Mouse (Mus musculus) forebrain, embryonic 14.5 days (tissue): Measurements from ENCODE around the gene Fmnl3. TPM values are rescaled to one million over a fixed set of nuclear protein-coding genes. Genes with fewer than 3 reads are reported as not detected.

Experiments
- ATAC-seq: fragments of 200-750 bp; cut with Nextera tagmentation; 2 replicates; pipeline ENCODE4 v1.8.0; 2017; ENCODE audit warnings: mild to moderate bottlenecking, moderate library complexity
- DNase-seq: peaks from one replicate; pipeline ENCODE4 v3.0.0-alpha.2; 2015; ENCODE audit warnings: low spot score
- H3K27ac ChIP-seq: fragments of 300-500 bp; sonication (generic); 2 replicates; pipeline ENCODE4 v1.5.1; 2014; ENCODE audit warnings: low read depth, mild to moderate bottlenecking, control low read depth, low read length, moderate library complexity
- H3K27me3 ChIP-seq: fragments of 300-500 bp; sonication (generic); replicated peaks from 2 replicates; pipeline ENCODE4 v1.6.1; 2014; ENCODE audit warnings: low read length, control low read depth, mixed read lengths; ENCODE audit not compliant: control insufficient read depth, insufficient read depth
- H3K36me3 ChIP-seq: fragments of 300-500 bp; sonication (generic); 2 replicates; pipeline ENCODE4 v1.6.1; 2014; ENCODE audit warnings: low read length, control low read depth; ENCODE audit not compliant: control insufficient read depth, insufficient read depth
- H3K4me1 ChIP-seq: fragments of 300-500 bp; sonication (generic); 2 replicates; pipeline ENCODE4 v1.6.1; 2014; ENCODE audit warnings: antibody characterized with exemption, low read length, control low read depth; ENCODE audit not compliant: control insufficient read depth, insufficient read depth
- H3K4me2 ChIP-seq: fragments of 300-500 bp; sonication (generic); 2 replicates; pipeline ENCODE4 v1.6.1; 2014; ENCODE audit warnings: mild to moderate bottlenecking, control low read depth, low read length
- H3K4me3 ChIP-seq: fragments of 300-500 bp; sonication (generic); 2 replicates; pipeline ENCODE4 v1.5.1; 2014; ENCODE audit warnings: low read depth, low read length, control low read depth
- H3K9ac ChIP-seq: fragments of 300-500 bp; sonication (generic); 2 replicates; pipeline ENCODE4 v1.6.1; 2014; ENCODE audit warnings: mild to moderate bottlenecking, low read length, control low read depth, moderate library complexity
- H3K9me3 ChIP-seq: fragments of 300-500 bp; sonication (generic); replicated peaks from 2 replicates; pipeline ENCODE4 v1.6.1; 2016; ENCODE audit warnings: low read length, control low read depth, mixed read lengths; ENCODE audit not compliant: control insufficient read depth
- WGBS: fragments of 180-500 bp; shearing (Covaris S2); extraction: QIAGEN DNeasy Blood & Tissue Kit; methylation state at CpG from one replicate; pipeline ENCODE4 v1.1.7; 2014; 5-methylcytosine and 5-hydroxymethylcytosine counted together
- polyA plus RNA-seq: library from polyadenylated mRNA; unstranded; fragments of >200 nt; fragmentation: Nextera tagmentation; extraction: Ambion mirVana; gene quantifications from 2 replicates; pipeline ENCODE4 v1.2.1, GENCODE M21; 2014

Gene Fmnl3
- polyA plus RNA-seq, 1 experiment from 2014 or later: 3.9 TPM

- under 1% methylated on average over 10 of the region's 17 CpGs for WGBS
Observed at GRCm38 (mm10) chr15:99295484-99295981, 74.7 kb downstream of the Fmnl3 start, which contains the start of gene Fam186b. Gene Fam186b (minus strand): TSS chr15:99295888.

DNA sequence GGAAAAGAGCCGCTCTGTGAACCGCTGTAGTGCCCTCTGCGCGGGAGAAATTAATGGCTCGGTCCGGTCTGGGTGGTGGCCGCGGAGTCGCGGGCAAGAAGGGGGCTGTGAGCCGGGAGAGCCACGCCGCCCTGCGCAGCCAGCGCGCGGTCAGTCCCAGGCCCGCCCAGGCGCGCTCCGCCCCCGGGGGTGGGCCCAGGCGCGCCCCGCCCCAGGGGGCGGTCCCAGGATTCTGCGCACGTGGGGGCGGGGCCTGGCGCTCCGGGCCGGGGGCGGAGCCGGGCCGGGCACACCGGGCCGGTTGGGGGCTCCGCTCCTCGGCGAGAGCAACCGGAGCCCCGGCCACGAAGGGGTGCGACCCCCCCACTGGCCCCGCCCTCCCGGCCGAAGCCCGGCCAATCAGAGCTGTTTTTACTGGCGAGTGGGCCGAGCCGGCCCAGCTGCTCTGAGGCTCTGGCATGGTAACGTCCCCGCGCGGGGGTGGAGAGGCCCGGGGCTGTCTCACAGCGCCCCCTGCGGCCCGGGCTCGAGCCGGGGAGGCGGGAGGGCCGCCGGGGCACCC lies 75.4 kb downstream of the Fmnl3 start, which contains the start of gene Prpf40b:
Gene Prpf40b (plus strand): TSS at position 275 of the 562 bp plus-strand sequence.
- H3K9ac ChIP-seq: peak within 1 kb of the TSS; percentile 81
- H3K36me3 ChIP-seq: no peaks in the 10 kb centered on the region
- ATAC-seq (peak; percentile 96), DNase-seq (peak; percentile 95)
- 0 out of 2 replicates have a peak, but pooled peaks cover 3% of the 10 kb centered on the region for H3K4me1 ChIP-seq
- peak within 1 kb of the TSS; percentile 93 for H3K27ac ChIP-seq
- peak within 1 kb of the TSS; percentile 55 for H3K4me2 ChIP-seq
- under 1% methylated on average over 48 of the region's 64 CpGs for WGBS
- peak within 1 kb of the TSS; percentile 65 for H3K4me3 ChIP-seq
- H3K27me3 ChIP-seq: no peaks in the 10 kb centered on the region
- no peaks in the 10 kb centered on the region for H3K9me3 ChIP-seq

More at GRCm38 (mm10) chr15:99295484-99295981, 74.7 kb downstream of the Fmnl3 start, which contains the start of gene Fam186b:
- Histone ChIP-seq H3K27ac (peak within 1 kb of the TSS; percentile 93), H3K9me3 (no peaks in the 10 kb centered on the region), H3K4me3 (peak within 1 kb of the TSS; percentile 65), H3K4me2 (peak within 1 kb of the TSS; percentile 55), H3K36me3 (no peaks in the 10 kb centered on the region), H3K9ac (peak within 1 kb of the TSS; percentile 81), H3K27me3 (no peaks in the 10 kb centered on the region), H3K4me1 (0 out of 2 replicates have a peak, but pooled peaks cover 3% of the 10 kb centered on the region)
- DNase-seq: peak; percentile 39
- ATAC-seq: no peak; the same call in none of the 2 replicates

DNA sequence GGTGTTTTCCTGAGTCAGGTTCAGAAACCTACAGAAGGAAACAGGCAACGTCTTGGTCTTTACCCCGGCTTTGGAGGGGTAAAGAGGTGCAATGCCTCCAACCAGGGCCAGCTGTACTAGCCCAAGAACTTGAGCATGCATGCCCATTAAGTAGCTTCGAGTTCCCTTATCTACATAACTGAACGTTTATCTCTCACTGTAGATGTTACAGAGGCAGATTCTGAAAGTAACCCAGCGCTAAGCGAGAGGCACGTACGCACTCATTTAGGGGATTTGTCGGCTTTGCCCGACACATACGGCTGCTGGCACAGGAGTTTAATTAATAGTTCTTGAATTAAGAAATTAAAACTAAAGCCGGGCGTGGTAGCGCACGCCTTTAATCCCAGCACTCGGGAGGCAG lies 76.0 kb downstream of the Fmnl3 start:
- H3K4me2 ChIP-seq: peak overlapping the region; percentile 55
- H3K9ac ChIP-seq: peak overlapping the region; percentile 81
- WGBS: 32% methylated on average over 16 of the region's 16 CpGs
- 0 out of 2 replicates have a peak, but pooled peaks cover 3% of the 10 kb centered on the region for H3K4me1 ChIP-seq
- H3K4me3 ChIP-seq: peak overlapping the region; percentile 65
- H3K27ac ChIP-seq: no peak overlapping the region
- H3K9me3 ChIP-seq: no peaks in the 10 kb centered on the region
- no peaks in the 10 kb centered on the region for H3K27me3 ChIP-seq
- H3K36me3 ChIP-seq: no peaks in the 10 kb centered on the region
- DNase-seq (peak; percentile 18), ATAC-seq (no peak; the same call in 1 of the 2 replicates)

- Histone ChIP-seq H3K36me3 (no peaks in the 10 kb centered on the region), H3K4me2 (no peak overlapping the region), H3K27ac (no peak overlapping the region), H3K9ac (no peak overlapping the region), H3K4me3 (no peak overlapping the region), H3K27me3 (no peaks in the 10 kb centered on the region), H3K9me3 (no peaks in the 10 kb centered on the region), H3K4me1 (no peaks in the 10 kb centered on the region)
- DNase-seq: no peak
- 95% methylated on average over 11 of the region's 11 CpGs for WGBS
- no peak for ATAC-seq
Observed at GRCm38 (mm10) chr15:99290586-99290985, 79.7 kb downstream of the Fmnl3 start.

DNA sequence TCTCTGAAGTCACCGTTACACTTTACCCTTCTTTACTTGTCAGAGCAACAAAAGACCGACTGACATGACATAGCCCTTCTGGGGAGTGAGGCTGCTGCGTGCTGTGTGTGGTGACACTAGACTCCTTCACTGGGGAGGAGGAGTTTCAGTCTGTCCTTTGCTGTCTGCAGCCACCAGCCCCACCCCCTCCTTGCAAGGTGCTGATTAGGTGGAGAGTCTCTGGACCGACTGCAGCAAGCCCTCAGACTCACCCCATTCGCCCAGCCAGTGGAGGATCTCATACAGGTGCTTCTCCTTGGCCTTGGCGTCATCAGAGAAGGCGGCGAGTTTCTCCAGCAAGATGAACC lies 85.1 kb downstream of the Fmnl3 start:
- Histone ChIP-seq H3K4me1 (no peaks in the 10 kb centered on the region), H3K27ac (no peak overlapping the region), H3K4me3 (no peak overlapping the region), H3K9me3 (no peaks in the 10 kb centered on the region), H3K36me3 (no peaks in the 10 kb centered on the region), H3K27me3 (no peaks in the 10 kb centered on the region), H3K4me2 (no peak overlapping the region), H3K9ac (no peak overlapping the region)
- ATAC-seq: no peak
- WGBS: 55% methylated on average over 8 of the region's 8 CpGs
- DNase-seq: no peak

DNA sequence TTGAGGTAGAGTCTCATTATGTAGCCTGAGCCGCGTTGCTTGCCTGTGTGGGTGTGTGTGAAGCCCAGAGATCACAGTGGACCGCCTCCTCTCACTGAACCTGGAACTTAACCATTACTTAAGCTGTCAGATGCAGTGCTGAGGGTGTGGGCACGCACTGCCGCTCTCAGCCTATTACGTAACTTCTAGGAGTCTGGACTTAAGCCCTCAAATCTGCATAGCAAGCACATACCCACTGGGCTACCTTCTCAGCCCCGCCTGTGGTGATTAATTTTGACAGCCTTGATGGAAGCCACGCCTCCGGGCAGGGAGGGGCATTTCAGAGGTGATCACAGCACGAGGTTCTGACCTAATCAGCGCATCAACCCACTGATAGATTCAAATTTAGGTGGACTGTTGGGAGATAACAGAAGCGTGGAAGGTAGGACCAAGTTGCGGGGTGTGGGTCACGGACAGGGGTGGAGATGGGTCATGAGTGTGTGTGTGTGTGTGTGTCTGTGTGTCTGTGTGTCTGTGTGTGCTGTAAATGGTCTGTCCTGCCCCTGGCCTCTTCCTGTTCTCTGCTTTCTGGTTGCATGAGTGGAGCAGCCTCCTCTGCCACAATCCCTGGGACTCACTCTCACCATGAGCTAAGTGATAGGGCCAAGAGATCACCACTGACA lies 85.6 kb downstream of the Fmnl3 start:
- no peak for DNase-seq
- Histone ChIP-seq H3K4me2 (no peak overlapping the region), H3K27ac (no peak overlapping the region), H3K4me3 (no peak overlapping the region), H3K27me3 (no peaks in the 10 kb centered on the region), H3K9ac (no peak overlapping the region), H3K9me3 (no peaks in the 10 kb centered on the region), H3K4me1 (no peaks in the 10 kb centered on the region), H3K36me3 (no peaks in the 10 kb centered on the region)
- WGBS: 50% methylated on average over 14 of the region's 14 CpGs
- ATAC-seq: no peak

DNA sequence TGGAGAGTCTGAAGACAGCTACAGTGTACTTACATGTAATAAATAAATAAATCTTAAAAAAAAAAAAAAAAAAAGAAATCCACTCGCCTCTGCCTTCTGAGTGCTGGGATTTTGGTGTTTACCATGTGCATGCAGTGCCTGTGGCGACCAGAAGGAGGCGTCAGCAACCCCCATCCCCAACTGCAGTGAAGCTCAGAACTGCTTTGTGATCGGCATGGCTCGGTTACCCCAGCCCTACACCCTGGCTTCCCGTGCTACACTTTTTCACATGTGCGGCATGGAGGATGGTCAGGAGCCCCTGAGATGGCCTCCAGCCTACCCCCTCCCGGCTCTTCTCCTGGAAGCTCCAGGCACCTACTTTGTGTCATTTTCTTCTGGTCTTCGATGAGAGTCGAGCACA lies 86.8 kb downstream of the Fmnl3 start:
- Histone ChIP-seq H3K27ac (no peak overlapping the region), H3K9ac (no peak overlapping the region), H3K36me3 (no peaks in the 10 kb centered on the region), H3K4me3 (no peak overlapping the region), H3K9me3 (no peaks in the 10 kb centered on the region), H3K4me2 (no peak overlapping the region), H3K4me1 (no peaks in the 10 kb centered on the region), H3K27me3 (no peaks in the 10 kb centered on the region)
- 66% methylated on average over 10 of the region's 10 CpGs for WGBS
- ATAC-seq (no peak), DNase-seq (no peak)

GRCm38 (mm10) chr15:99278271-99278670 lies 92.0 kb downstream of the Fmnl3 start:
- ATAC-seq: no peak
- Histone ChIP-seq H3K4me3 (no peak overlapping the region), H3K27ac (no peak overlapping the region), H3K4me2 (no peak overlapping the region), H3K9ac (no peak overlapping the region), H3K27me3 (no peaks in the 10 kb centered on the region), H3K9me3 (no peaks in the 10 kb centered on the region), H3K36me3 (no peaks in the 10 kb centered on the region), H3K4me1 (no peaks in the 10 kb centered on the region)
- DNase-seq: no peak
- 82% methylated on average over 7 of the region's 7 CpGs for WGBS

- Histone ChIP-seq H3K4me3 (no peak overlapping the region), H3K27me3 (no peaks in the 10 kb centered on the region), H3K36me3 (no peaks in the 10 kb centered on the region), H3K4me1 (0 out of 2 replicates have a peak, but pooled peaks cover 2% of the 10 kb centered on the region), H3K4me2 (no peak overlapping the region), H3K27ac (no peak overlapping the region), H3K9ac (no peak overlapping the region), H3K9me3 (no peaks in the 10 kb centered on the region)
- 88% methylated on average over 8 of the region's 8 CpGs for WGBS
- DNase-seq: no peak
- ATAC-seq: no peak
Observed at GRCm38 (mm10) chr15:99276095-99276494, 94.2 kb downstream of the Fmnl3 start.
